Mouse (Mus musculus): ENCODE measurements at regions not wholly inside any gene's neighbourhood (a gene's known extent, or its start where the extent isn't known, plus 50 kb on each side); places are given as distances from the start of the nearest gene placed in this dataset.

GRCm38 (mm10) chr19:21077771-21078548 lies 124.0 kb upstream of the Tmc1 start:
- peak; percentile 5 for DNase-seq

GRCm38 (mm10) chr19:21068381-21068780 lies 114.4 kb upstream of the Tmc1 start:
- DNase-seq, result no peak

- peak; percentile 8 for DNase-seq
Observed at GRCm38 (mm10) chr19:21066432-21067113, 112.6 kb upstream of the Tmc1 start.

GRCm38 (mm10) chr19:21064902-21065301 lies 110.9 kb upstream of the Tmc1 start:
- DNase-seq, result no peak

GRCm38 (mm10) chr19:21053597-21054544 lies 99.9 kb upstream of the Tmc1 start:
- no peak for DNase-seq

- no peak for DNase-seq
Observed at GRCm38 (mm10) chr19:21052771-21053170, 98.8 kb upstream of the Tmc1 start.

- no peak for DNase-seq
Observed at GRCm38 (mm10) chr19:21051872-21052271, 97.9 kb upstream of the Tmc1 start.

GRCm38 (mm10) chr19:21050994-21051721 lies 97.2 kb upstream of the Tmc1 start:
- DNase-seq, result no peak

GRCm38 (mm10) chr19:21049301-21049700 lies 95.3 kb upstream of the Tmc1 start:
- no peak for DNase-seq

- DNase-seq, result no peak
Observed at GRCm38 (mm10) chr19:21045565-21045964, 91.6 kb upstream of the Tmc1 start.

GRCm38 (mm10) chr19:21043958-21044357 lies 90.0 kb upstream of the Tmc1 start:
- no peak for DNase-seq

- no peak for DNase-seq
Observed at GRCm38 (mm10) chr19:21042536-21042935, 88.5 kb upstream of the Tmc1 start.

- DNase-seq, result no peak
Observed at GRCm38 (mm10) chr19:21037448-21038077, 83.6 kb upstream of the Tmc1 start.

- peak; percentile 64 for DNase-seq
Observed at GRCm38 (mm10) chr19:21036507-21037425, 82.8 kb upstream of the Tmc1 start.

GRCm38 (mm10) chr19:21035505-21035904 lies 81.5 kb upstream of the Tmc1 start:
- no peak for DNase-seq

GRCm38 (mm10) chr19:21033991-21034390 lies 80.0 kb upstream of the Tmc1 start:
- DNase-seq, result no peak

GRCm38 (mm10) chr19:21032558-21032957 lies 78.6 kb upstream of the Tmc1 start:
- no peak for DNase-seq

- no peak for DNase-seq
Observed at GRCm38 (mm10) chr19:21031768-21032308, 77.8 kb upstream of the Tmc1 start.

- no peak for DNase-seq
Observed at GRCm38 (mm10) chr19:21030971-21031370, 77.0 kb upstream of the Tmc1 start.

GRCm38 (mm10) chr19:21028981-21029380 lies 75.0 kb upstream of the Tmc1 start:
- no peak for DNase-seq
